Mouse (Mus musculus) forebrain, postnatal 0 days (tissue): Measurements from ENCODE around the gene Spata48. TPM values are rescaled to one million over a fixed set of nuclear protein-coding genes. Genes with fewer than 3 reads are reported as not detected.
A peak's percentile ranks its signal among the peaks of the same experiment; 100 is the strongest.

Source experiments
- ATAC-seq: fragments of 200-750 bp; cut with Nextera tagmentation; 2 replicates; pipeline ENCODE4 v1.8.0; 2017; ENCODE audit warnings: mild to moderate bottlenecking, moderate library complexity
- DNase-seq: peaks from one replicate; pipeline ENCODE4 v3.0.0-alpha.2; 2015
- H3K27ac ChIP-seq: fragments of 300-500 bp; sonication (generic); 2 replicates; pipeline ENCODE4 v1.5.1; 2014; ENCODE audit warnings: low read depth, mild to moderate bottlenecking, antibody characterized with exemption, low read length, moderate library complexity, mixed read lengths
- H3K27me3 ChIP-seq: fragments of 300-500 bp; sonication (generic); 2 replicates; pipeline ENCODE4 v1.6.1; 2014; ENCODE audit warnings: mild to moderate bottlenecking, low read length, mixed read lengths; ENCODE audit not compliant: insufficient read depth
- H3K36me3 ChIP-seq: fragments of 300-500 bp; sonication (generic); 2 replicates; pipeline ENCODE4 v1.6.1; 2014; ENCODE audit warnings: mild to moderate bottlenecking, moderate library complexity; ENCODE audit not compliant: insufficient read depth
- H3K4me1 ChIP-seq: fragments of 300-500 bp; sonication (generic); 2 replicates; pipeline ENCODE4 v1.6.1; 2014; ENCODE audit warnings: antibody characterized with exemption; ENCODE audit not compliant: insufficient read depth
- H3K4me2 ChIP-seq: fragments of 300-500 bp; sonication (generic); 2 replicates; pipeline ENCODE4 v1.6.1; 2014; ENCODE audit warnings: low read depth, mild to moderate bottlenecking, moderate library complexity
- H3K4me3 ChIP-seq: fragments of 300-500 bp; sonication (generic); 2 replicates; pipeline ENCODE4 v1.5.1; 2014; ENCODE audit warnings: low read depth, low read length, mixed read lengths
- H3K9ac ChIP-seq: fragments of 300-500 bp; sonication (generic); 2 replicates; pipeline ENCODE4 v1.6.1; 2014; ENCODE audit warnings: mild to moderate bottlenecking
- H3K9me3 ChIP-seq: fragments of 300-500 bp; sonication (generic); 2 replicates; pipeline ENCODE4 v1.6.1; 2016; ENCODE audit warnings: low read length
- CTCF ChIP-seq: sonication (generic); IDR thresholded peaks from 2 replicates; pipeline ENCODE4 v1.5.1; 2016; ENCODE audit warnings: antibody characterized with exemption, control low read depth, low read depth
- WGBS: fragments of 180-500 bp; shearing (Covaris S2); extraction: QIAGEN DNeasy Blood & Tissue Kit; methylation state at CpG from one replicate; pipeline ENCODE4 v1.1.7; 2014; 5-methylcytosine and 5-hydroxymethylcytosine counted together
- polyA plus RNA-seq: library from polyadenylated mRNA; unstranded; fragments of >200 nt; fragmentation: Nextera tagmentation; extraction: Ambion mirVana; gene quantifications from 2 replicates; pipeline ENCODE4 v1.2.1, GENCODE M21; 2015
- total RNA-seq: library from RNA; depleted of rRNA; stranded (reverse); fragments of >200 nt; gene quantifications from 2 replicates; pipeline ENCODE4 v1.2.3, GENCODE M21; 2014

Spata48 gene
- total and polyA plus RNA-seq, 2 experiments from 2014 or later = 0.48 to 7.6 TPM

DNA sequence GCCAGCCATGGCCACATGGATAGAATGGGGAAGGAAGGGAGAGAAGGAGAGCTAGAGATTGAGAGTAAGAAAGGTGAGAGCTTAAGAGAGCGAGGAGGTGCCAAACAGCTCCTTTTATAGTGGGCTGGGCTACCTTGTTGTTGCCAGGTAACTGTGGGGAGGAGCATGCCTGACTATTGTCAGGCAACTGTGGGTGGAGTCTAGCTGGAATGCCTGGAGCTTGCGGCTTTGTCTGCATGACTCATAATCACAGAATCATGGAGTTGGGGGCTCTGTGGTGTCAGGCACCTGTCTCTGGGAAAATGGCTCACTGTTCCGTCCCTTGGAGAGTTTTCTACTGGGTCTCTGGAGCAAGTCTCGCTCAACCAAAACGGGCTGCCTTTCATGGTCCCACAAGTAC lies 30.1 kb downstream of the Spata48 start:
- DNase-seq (no peak), ATAC-seq (peak; percentile 34; the same call in 1 of the 2 replicates)
- Histone ChIP-seq H3K4me2 (no peak overlapping the region), H3K36me3 (no peaks in the 10 kb centered on the region), H3K9ac (no peak overlapping the region), H3K4me1 (no peaks in the 10 kb centered on the region), H3K9me3 (no peaks in the 10 kb centered on the region), H3K27me3 (no peaks in the 10 kb centered on the region), H3K4me3 (no peak overlapping the region), H3K27ac (no peak overlapping the region)
- WGBS = 59% methylated on average over 5 of the region's 5 CpGs
- no peak for TF ChIP-seq CTCF

DNA sequence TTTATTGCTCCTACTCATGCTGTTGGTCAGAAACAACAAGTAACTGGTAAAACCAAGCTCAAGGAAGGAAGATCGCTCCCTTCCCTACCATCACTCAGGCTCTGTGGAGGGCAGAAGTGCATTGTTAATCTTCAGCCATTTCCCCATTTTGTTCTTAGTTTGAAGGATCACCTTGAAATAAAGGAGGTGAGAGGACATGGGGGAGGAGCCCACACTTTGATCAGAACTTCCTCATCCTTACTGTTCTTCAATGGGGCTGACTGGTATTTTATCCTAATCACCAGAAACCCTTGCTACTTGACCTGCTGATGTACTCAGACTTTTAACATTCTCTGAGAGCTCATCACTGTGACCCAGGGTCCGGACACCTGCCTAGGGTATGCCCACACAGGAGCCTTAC lies 33.8 kb downstream of the Spata48 start:
- ATAC-seq (no peak), DNase-seq (no peak)
- H3K9ac ChIP-seq = no peak overlapping the region
- TF ChIP-seq CTCF = no peak
- no peaks in the 10 kb centered on the region for H3K9me3 ChIP-seq
- H3K4me3 ChIP-seq = no peak overlapping the region
- H3K36me3 ChIP-seq = no peaks in the 10 kb centered on the region
- no peaks in the 10 kb centered on the region for H3K4me1 ChIP-seq
- H3K27ac ChIP-seq = no peak overlapping the region
- H3K4me2 ChIP-seq = no peak overlapping the region
- WGBS = 94% methylated on average over 2 of the region's 2 CpGs
- no peaks in the 10 kb centered on the region for H3K27me3 ChIP-seq

DNA sequence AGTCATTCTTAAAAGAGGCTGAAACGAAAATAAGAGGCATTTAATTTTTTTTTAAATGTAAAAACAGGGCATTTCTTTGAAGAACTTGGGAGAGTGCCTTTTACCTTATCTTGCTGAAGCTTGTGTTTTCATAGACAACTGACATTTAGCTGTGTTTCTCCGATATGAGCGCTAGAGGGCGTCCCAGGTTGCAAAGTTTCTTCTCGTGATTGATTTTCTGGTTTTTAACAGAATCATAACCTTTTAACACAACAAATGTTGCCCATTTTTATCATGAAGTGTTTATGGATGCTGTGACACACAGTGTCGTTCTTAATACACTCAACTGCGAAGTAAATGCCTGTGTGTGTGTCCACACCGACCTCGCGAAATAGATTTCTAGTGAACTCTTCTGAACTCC lies 38.0 kb downstream of the Spata48 start:
- WGBS = 23% methylated on average over 10 of the region's 10 CpGs
- no peaks in the 10 kb centered on the region for H3K36me3 ChIP-seq
- H3K4me1 ChIP-seq = no peaks in the 10 kb centered on the region
- H3K9ac ChIP-seq = no peak overlapping the region
- no peaks in the 10 kb centered on the region for H3K27me3 ChIP-seq
- H3K27ac ChIP-seq = no peak overlapping the region
- no peak overlapping the region for H3K4me3 ChIP-seq
- H3K4me2 ChIP-seq = no peak overlapping the region
- ATAC-seq (no peak), DNase-seq (peak; percentile 55)
- H3K9me3 ChIP-seq = no peaks in the 10 kb centered on the region
- TF ChIP-seq CTCF = peak; percentile 70

DNA sequence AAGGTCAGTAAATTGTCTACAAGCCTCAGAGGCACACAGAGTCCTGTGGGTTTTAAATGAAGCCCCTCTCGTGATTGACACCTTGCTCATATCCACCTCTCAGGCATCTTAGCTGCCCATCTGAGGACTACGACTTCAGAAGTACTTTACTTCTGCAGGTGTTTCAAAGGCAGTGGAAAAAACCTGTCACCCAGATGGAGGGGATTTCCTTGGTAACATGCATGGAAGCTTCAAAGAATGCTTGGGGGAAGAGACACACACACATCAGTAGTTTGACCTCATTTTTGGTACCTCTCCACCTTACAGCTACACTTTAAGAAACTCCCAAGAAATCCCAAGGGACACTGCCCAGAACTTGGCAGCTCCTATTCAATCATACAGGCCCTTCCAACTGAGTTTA lies 44.3 kb downstream of the Spata48 start:
- H3K27me3 ChIP-seq = no peaks in the 10 kb centered on the region
- no peak for DNase-seq
- no peaks in the 10 kb centered on the region for H3K4me1 ChIP-seq
- no peak for TF ChIP-seq CTCF
- WGBS = 88% methylated on average over 2 of the region's 2 CpGs
- H3K36me3 ChIP-seq = no peaks in the 10 kb centered on the region
- H3K4me2 ChIP-seq = no peak overlapping the region
- H3K27ac ChIP-seq = no peak overlapping the region
- H3K9ac ChIP-seq = no peak overlapping the region
- no peak overlapping the region for H3K4me3 ChIP-seq
- no peaks in the 10 kb centered on the region for H3K9me3 ChIP-seq
- ATAC-seq = no peak

DNA sequence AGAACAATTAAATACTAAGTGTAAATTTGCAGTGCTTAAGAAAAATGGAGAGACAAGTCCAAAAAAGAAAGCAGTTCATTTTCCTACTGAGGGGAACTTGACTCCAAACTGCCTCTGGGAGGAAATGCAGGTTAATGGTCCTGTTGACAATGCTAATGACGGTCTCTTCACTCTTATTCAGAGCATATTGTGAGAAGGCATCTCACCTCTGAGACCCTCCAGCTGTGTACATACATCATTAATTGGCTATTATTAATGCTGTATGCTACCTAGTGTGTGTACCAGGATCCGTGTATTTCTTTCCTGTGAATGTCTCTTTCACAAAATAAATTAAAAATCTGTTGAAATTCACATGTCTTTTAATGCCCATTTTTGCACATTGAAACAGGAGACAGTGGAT lies 47.5 kb downstream of the Spata48 start:
- no peak overlapping the region for H3K27ac ChIP-seq
- no peak overlapping the region for H3K4me3 ChIP-seq
- ATAC-seq (no peak), DNase-seq (no peak)
- no peaks in the 10 kb centered on the region for H3K36me3 ChIP-seq
- no peak for TF ChIP-seq CTCF
- no peak overlapping the region for H3K4me2 ChIP-seq
- H3K27me3 ChIP-seq = no peaks in the 10 kb centered on the region
- H3K9ac ChIP-seq = no peak overlapping the region
- 66% methylated on average over 2 of the region's 2 CpGs for WGBS
- H3K4me1 ChIP-seq = no peaks in the 10 kb centered on the region
- no peaks in the 10 kb centered on the region for H3K9me3 ChIP-seq

DNA sequence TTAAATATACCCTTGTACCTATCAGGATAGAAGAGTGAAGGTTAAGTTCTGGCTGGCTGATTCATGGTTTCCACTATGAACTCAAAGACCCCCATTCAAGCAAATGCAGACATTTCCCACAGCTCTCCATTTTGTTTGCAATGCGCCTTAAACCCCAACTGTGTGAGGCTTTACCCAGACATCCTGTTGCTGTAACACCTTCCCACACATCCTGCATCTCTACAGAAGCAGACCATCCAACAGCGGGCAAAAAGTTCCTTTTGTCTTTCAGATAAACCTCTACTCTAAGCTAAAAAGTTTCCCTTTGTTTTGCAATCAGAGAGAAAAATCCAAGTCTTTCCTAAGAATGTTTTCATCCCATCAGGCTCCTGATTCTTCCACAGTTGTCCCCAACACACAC lies 50.2 kb downstream of the Spata48 start:
- no peak for TF ChIP-seq CTCF
- Histone ChIP-seq H3K27me3 (no peaks in the 10 kb centered on the region), H3K4me2 (no peak overlapping the region), H3K36me3 (no peaks in the 10 kb centered on the region), H3K9ac (no peak overlapping the region), H3K4me3 (no peak overlapping the region), H3K9me3 (no peaks in the 10 kb centered on the region), H3K27ac (no peak overlapping the region), H3K4me1 (no peaks in the 10 kb centered on the region)
- 50% methylated on average over 2 of the region's 2 CpGs for WGBS
- DNase-seq (no peak), ATAC-seq (no peak)

DNA sequence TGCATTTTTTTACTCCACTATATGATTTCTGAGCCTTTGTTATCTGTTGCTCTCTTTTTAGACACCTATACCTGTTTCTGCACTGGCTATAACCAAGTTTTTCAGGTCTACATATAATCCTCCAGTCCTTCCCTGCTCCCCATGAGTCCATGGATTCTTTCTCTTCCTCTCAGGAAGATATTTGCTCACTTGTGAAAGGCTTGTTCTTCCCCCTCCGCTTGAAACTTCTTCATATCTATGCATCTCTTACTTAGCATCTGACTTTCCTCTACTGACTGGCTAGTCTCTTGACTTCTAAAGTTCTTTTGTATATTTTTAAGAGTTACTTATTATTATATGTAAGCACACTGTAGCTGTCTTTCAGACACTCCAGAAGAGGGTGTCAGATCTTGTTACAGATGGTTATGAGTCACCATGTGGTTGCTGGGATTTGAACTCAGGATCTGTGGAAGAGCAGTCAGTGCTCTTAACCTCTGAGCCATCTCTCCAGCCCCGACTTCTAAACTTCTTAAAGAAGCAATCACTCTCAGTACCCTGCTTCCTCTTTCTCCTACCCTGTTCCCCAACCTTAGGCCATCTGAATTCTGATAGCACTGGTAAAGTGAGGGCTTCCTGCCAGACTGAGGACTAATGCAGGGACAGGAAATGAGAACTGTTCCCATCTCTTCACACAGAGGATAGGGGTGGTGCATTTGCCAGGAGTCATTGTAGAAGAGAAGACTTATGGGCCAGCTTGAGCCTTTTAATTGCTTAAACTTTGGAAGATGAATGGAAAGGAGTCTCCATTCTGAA lies 51.3 kb downstream of the Spata48 start:
- TF ChIP-seq CTCF = no peak
- DNase-seq (no peak), ATAC-seq (no peak)
- no peak overlapping the region for H3K4me3 ChIP-seq
- H3K4me1 ChIP-seq = no peaks in the 10 kb centered on the region
- H3K4me2 ChIP-seq = no peak overlapping the region
- 76% methylated on average over 2 of the region's 2 CpGs for WGBS
- H3K27ac ChIP-seq = no peak overlapping the region
- no peaks in the 10 kb centered on the region for H3K27me3 ChIP-seq
- no peaks in the 10 kb centered on the region for H3K9me3 ChIP-seq
- no peak overlapping the region for H3K9ac ChIP-seq
- no peaks in the 10 kb centered on the region for H3K36me3 ChIP-seq
